Mouse (Mus musculus) WW6 (cell line): ENCODE results near the gene Plcb1.

Source experiments
- DNase-seq: peaks from one replicate; pipeline ENCODE4 v3.0.0-alpha.2; 2013; ENCODE audit warnings: low read depth, low spot score

The Plcb1 gene

GRCm38 (mm10) chr2:134838185-134838584, 52.3 kb downstream of the Plcb1 start:
- no peak for DNase-seq

GRCm38 (mm10) chr2:134838888-134839287, 53.0 kb downstream of the Plcb1 start:
- DNase-seq, result no peak

GRCm38 (mm10) chr2:134842883-134843282, 57.0 kb downstream of the Plcb1 start:
- no peak for DNase-seq

- DNase-seq, result no peak
These were observed 58.7 kb downstream of the Plcb1 start for GRCm38 (mm10) chr2:134844391-134845238.

GRCm38 (mm10) chr2:134845239-134845738, 59.4 kb downstream of the Plcb1 start:
- no peak for DNase-seq

GRCm38 (mm10) chr2:134846555-134846954, 60.7 kb downstream of the Plcb1 start:
- no peak for DNase-seq

- no peak for DNase-seq
These were observed 65.6 kb downstream of the Plcb1 start for GRCm38 (mm10) chr2:134851189-134852171.

- DNase-seq, result no peak
These were observed 70.4 kb downstream of the Plcb1 start for GRCm38 (mm10) chr2:134856239-134856638.

- no peak for DNase-seq
These were observed 70.8 kb downstream of the Plcb1 start for GRCm38 (mm10) chr2:134856691-134857090.

GRCm38 (mm10) chr2:134864985-134865645, 79.2 kb downstream of the Plcb1 start:
- no peak for DNase-seq

- no peak for DNase-seq
These were observed 81.5 kb downstream of the Plcb1 start for GRCm38 (mm10) chr2:134867381-134867780.

GRCm38 (mm10) chr2:134871692-134872489, 86.0 kb downstream of the Plcb1 start:
- DNase-seq, result no peak

- no peak for DNase-seq
These were observed 86.6 kb downstream of the Plcb1 start for GRCm38 (mm10) chr2:134872490-134872781.

GRCm38 (mm10) chr2:134877148-134877547, 91.3 kb downstream of the Plcb1 start:
- DNase-seq, result no peak

- DNase-seq, result no peak
These were observed 105.3 kb downstream of the Plcb1 start for GRCm38 (mm10) chr2:134891207-134891606.

GRCm38 (mm10) chr2:134894776-134895175, 108.9 kb downstream of the Plcb1 start:
- DNase-seq, result no peak

- no peak for DNase-seq
These were observed 110.3 kb downstream of the Plcb1 start for GRCm38 (mm10) chr2:134896196-134896595.

- no peak for DNase-seq
These were observed 111.2 kb downstream of the Plcb1 start for GRCm38 (mm10) chr2:134897083-134897482.

- no peak for DNase-seq
These were observed 115.7 kb downstream of the Plcb1 start for GRCm38 (mm10) chr2:134901521-134901920.

- no peak for DNase-seq
These were observed 125.0 kb downstream of the Plcb1 start for GRCm38 (mm10) chr2:134910882-134911281.

- DNase-seq, result no peak
These were observed 125.5 kb downstream of the Plcb1 start for GRCm38 (mm10) chr2:134911360-134911759.
